Mouse (Mus musculus): Measurements from ENCODE around the gene Gfi1b. TPM values are rescaled to one million over a fixed set of nuclear protein-coding genes. Genes with fewer than 3 reads are reported as not detected.
A peak's percentile ranks its signal among the peaks of the same experiment; 100 is the strongest.

Gene Gfi1b
- total RNA-seq, 2 experiments from 2014 or later, result 10.3 to 28.3 TPM

DNA sequence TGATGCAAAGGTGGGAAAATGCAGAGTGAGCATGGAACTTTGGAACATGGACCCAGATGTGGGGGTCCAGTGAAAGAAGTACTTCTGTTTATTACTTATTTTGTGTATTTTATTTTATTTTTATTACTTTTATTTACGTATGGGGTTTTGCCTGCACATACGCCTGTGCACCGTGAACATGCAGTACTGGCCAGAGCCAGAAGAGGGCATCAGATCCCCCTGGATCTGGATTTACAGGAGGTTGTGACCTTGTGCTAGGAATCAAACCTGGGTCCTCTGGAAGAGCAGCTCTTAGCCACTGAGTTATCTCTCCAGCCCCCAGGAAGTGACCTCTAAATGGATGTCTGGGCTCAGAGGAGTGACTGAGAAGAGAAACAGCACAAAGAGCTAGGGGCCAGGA, 3.1 kb upstream of the Gfi1b start:
- ATAC-seq (replicated peaks; ENCODE audit: poor library complexity), result no peak

DNA sequence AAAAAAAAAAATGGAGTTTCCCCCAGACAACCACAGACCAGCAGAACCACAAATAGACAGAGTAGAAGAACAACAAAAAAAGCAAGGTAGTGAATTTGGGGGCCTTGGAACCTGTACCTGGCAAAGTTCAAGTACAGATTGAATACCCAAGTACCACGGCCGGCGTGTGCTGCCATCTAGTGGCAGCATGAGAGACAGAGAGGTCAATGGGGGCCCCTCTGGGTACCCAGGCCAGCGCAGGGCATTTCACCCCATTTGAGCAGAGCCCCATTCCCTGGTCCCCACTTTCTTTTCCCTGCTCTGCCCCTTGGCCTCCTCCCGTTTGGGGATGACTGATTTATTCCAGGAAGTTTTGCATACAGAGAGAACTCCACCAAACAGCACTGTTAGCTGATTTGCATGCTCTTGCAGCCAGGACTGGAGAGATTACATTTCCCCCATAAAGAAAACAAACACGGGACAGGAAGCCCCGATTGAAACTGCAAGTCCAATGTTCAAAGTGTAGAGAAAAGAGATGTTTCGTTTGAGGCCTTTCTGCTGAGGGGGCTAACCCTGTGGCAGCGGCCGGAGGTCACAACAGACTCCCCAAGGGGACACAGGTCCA, 841 bp upstream of the Gfi1b start:
- peak; percentile 45 for ATAC-seq (replicated peaks; ENCODE audit: poor library complexity)

DNA sequence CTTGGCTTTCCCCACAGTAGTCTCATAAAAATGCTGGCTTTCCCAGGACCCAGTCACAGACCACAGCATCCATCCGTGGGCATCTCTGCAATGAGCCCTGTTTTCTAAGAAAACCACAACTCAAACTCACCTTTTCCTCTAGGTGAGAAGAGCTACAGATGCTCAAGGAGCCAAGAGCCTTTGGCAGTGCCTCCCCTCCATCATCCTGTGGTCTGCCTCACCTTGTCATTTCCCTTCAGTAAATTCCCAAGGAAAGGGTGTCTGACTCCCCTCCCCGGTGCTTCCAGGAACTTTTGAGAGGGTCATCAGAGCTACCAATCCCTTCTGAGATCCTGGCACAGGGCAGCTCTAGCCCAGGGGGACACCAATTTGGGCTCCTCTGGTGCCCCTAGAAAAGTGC, 671 bp downstream of the Gfi1b start:
- ATAC-seq (replicated peaks; ENCODE audit: poor library complexity), result no peak

DNA sequence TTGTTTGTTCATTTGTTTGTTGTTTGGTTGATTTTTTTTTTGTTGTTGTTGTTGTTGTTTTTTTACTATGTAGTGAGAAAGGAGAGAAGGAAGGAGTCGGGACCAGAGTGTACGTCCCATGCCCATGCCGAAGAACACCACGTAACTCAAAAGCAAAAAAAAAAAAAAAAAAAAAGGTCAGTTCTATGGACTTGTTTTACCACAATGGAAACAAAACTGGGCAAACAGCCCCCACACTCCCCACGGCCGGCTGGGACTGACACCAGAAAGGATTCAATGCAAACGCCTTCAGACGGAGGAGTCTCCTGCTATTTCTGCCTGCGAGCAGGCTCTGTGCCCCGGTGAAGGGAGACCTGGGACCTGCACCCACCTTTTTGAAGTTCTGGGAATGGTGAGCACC, 1.3 kb downstream of the Gfi1b start:
- no peak for ATAC-seq (replicated peaks; ENCODE audit: poor library complexity)

DNA sequence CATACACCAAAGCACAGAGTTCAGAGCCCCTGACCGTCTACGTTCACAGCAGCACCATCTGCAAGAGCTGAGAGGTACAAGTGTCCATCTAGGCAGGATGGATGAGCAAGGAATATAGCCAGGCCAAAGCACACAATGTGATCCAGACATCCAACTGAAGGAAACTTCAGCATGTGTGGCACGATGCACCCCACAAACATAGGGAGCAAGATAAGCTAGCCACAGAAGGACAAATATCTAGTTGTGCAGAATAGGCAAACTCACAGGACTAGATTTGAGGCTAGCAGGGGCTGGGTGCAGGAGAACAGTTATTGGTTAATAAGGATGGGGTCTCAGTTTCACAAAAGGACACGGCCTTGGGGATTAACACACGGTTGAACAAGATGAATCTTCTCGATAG, 2.4 kb downstream of the Gfi1b start:
- no peak for ATAC-seq (replicated peaks; ENCODE audit: poor library complexity)

DNA sequence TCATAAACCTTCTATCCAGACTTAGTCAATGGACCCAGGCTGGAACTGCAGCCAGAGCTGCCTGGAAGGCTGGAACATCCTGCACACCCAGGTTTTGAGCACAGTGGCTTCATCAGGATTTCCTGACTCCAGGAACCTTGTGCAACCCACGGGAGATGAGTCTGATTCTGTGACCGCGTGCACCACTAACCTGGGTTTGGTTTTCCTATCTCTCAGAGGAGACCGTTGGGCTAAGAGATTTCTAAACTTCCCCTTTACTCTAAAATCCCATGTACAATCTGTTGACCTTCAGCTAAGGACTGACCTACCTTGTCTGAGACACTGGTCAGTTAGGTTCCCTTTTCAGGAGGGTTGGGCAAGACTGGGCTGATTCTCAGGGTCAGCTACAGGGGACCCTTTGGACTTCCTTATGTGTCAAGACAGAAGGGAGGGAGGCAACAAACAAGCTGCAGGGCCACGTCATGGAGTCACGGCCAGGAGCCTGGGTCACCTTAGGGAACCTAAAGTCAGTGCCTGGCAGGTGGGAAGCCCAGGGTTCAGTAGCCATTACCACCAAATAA, 2.9 kb downstream of the Gfi1b start:
- ATAC-seq (replicated peaks; ENCODE audit: poor library complexity), result peak; percentile 8; the same call in 1 of the 2 replicates

DNA sequence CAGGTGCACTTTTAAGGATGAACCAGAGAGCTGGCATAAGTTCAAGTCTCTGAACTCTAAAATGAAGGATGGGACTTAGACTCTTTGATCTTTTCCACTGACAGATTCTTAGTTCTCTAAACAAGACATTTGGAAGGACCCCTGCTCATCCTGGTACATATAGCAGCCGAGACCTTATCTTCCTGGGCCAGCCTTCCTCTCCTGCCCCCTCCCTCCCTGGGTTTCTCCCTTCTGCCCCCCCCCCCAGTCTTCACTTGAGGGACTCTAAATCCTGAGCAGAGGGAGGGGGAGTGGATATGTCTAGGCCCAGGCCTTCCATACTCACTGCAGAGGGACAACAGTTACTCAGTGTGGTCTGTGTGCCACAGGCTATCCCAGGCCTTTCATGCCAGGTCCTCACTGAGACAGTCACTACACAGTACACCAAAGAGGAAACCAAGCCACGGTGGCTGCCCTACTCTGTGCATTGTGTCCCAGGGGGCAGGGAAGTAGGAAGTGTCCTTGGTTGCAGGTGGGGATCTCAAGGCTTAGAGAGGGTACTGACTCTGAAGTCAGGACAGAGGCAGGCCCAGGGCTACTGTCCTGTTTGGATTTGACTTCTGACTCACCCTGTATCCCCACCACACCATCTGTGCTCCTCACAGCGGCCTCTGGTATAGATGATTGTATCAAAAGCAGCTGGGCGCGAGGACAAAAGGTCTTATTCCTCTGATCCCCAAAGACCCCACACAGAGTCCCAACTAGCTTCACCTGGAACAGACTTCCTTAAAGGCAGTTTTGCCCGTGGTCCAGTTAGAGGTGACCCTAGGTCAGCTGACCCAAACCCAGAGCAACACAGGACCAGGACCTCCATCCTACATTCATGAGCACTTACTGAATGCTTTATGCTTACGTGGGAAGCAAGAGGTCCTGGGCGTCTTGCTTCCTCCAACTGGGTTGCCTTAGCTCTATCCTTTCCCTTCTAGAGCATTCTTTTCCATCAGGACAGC, 4.0 kb downstream of the Gfi1b start:
- no peak for ATAC-seq (replicated peaks; ENCODE audit: poor library complexity)

DNA sequence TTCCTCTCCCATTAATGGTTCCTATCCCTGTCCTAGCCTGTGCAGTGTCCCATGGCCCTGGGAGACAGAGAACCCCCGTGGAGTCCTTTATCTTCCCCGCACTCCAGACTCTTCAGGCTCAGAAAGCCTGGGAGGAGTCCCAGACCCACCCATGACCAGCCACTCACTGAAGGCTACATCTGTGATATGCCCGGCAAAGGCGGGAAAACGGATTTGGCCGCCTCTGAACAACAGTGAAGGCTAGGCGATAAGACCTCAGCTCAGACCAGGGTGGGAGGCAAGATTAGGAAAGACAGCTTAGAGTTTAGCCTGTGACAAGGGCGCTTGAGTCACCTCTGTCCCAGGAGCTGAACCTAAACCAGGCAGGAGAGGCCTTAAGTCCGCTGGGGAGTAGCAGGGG, 4.9 kb downstream of the Gfi1b start:
- peak; percentile 45 for ATAC-seq (replicated peaks; ENCODE audit: poor library complexity)

DNA sequence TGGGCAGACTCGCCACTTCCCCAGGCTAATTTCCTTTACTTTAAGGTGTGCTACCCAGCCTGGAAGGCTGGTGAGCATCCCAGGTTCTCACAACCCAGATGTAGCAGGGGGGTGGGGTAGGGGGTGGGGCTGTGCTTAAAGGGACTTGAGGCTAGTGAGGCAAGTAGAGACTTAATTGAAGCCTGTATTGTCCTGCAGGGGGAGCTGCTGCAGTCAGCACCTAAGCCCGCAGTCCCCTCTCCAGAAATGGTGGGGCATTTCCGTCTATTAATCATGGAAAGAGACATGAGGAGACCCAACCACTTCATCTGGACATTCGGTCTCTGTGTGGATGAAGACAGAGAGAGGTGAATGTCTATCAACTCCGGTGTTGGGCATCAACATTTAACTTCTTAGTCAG, 5.4 kb downstream of the Gfi1b start:
- peak; percentile 47 for ATAC-seq (replicated peaks; ENCODE audit: poor library complexity)

DNA sequence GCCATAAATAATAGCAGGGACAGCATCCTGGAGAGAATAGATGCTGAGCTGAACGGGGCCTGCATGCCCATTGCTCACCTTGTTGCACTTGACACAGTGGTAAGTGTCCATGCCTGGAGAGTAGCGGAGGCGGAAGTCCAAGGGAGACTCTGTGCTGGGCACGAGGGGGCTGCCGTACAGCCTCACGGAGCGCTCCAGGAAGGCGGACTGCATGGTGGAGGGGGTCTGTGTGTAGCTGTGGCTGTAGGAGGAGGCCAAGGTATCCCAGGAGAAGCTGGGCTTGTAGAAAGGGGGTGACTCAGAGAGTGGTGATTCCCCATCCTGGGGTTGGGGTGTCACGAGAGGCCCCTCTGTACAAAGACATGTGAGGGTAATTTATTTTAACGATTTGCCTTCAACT, 8.2 kb downstream of the Gfi1b start:
- no peak for ATAC-seq (replicated peaks; ENCODE audit: poor library complexity)

DNA sequence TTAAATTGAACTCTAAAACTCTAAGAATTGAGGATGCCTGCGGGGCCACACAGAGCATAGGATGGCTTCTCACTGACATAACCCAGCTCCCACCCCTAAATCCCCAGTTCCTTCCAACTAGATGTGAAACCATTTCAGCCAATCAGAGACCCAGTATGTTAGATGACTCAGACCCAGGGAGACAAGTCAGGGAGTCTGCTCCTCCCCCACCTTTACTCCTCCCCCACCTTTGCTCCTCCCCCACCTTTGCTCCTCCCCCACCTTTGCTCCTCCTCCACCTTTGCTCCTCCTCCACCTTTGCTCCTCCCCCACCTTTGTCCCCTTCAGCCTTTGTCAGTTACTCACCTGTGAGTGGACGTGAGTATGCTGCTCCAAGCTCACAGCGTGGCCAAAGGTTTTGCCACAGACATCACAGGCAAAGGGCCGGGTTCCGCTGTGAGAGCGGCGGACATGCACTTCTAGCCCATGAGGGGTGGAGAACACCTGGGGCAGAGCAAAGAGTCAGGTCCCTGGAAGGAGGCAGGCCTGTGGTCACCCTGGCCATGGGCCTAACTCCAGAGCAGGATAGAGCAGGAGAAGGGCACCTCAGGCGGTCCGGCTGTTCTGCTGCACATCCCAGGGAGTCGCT, 9.2 kb downstream of the Gfi1b start:
- no peak for ATAC-seq (replicated peaks; ENCODE audit: poor library complexity)

DNA sequence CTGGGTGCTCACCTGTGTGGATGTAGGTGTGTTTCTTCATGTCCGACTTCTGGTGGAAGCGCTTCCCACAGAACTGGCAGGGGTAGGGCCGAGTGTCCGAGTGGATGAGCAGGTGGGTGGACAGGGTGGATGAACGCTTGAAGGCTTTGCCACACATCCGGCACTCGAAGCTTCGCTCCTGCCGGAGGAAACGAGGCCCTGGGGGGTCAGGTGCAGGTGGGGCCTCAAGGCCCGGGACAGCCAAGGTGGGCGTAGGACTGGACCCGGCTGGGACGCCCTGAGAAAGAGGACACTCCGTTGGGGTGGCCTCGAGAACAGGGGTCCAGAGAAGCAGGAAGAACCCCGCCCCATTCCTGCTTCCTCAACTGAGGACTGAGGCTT, 10.4 kb downstream of the Gfi1b start:
- ATAC-seq (replicated peaks; ENCODE audit: poor library complexity), result no peak

DNA sequence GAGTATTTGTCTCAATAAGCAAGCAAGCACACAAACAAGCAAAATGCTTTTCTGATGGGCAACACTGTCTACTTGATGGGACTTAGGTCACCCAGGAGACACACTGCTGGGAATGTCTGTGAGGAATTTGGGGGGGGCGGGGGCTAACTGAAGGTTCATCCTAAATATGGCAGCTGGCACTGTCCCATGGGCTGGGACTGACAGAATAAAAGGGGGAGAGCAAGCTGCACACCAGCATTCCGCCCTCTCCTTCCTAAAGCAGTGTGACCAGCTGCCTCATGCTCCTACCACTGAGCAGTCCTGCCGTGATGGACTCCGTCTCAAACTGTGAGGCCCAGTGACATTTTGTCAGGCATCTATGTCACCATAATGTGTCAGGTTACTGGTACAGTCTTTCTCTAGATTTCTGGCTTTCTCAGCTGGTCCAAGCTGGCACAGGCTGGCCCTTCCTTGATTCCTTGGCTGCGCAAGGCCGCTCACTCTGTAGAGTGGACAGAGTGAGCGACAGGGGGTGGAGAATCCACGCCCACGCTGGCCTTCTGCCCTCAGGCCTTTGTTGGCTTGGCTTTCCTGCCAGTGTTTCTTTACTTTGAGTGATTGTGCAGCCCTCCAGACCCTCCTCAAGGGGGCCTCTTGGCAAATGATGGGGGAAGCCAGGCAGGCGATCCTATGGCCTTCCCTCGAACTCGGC, 10.9 kb downstream of the Gfi1b start:
- ATAC-seq (replicated peaks; ENCODE audit: poor library complexity), result no peak

DNA sequence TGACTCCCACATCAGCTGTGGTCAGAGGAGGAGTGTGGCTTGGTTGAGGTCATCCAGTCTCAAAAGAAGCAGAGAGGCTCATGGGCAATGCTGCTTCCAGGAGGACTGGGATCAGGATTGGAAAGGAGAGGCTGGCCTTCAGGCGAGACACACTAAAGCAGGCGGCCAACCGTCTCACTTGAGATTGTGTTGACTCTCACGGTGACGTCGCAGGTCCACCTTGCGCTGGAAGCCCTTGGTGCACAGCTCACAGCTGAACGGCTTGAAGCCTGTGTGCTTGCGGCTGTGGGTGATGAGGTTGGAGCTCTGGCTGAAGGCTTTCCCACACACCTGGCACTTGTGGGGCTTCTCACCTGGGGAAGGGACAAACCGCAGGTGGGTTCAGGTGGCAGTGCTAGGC, 11.9 kb downstream of the Gfi1b start:
- no peak for ATAC-seq (replicated peaks; ENCODE audit: poor library complexity)

DNA sequence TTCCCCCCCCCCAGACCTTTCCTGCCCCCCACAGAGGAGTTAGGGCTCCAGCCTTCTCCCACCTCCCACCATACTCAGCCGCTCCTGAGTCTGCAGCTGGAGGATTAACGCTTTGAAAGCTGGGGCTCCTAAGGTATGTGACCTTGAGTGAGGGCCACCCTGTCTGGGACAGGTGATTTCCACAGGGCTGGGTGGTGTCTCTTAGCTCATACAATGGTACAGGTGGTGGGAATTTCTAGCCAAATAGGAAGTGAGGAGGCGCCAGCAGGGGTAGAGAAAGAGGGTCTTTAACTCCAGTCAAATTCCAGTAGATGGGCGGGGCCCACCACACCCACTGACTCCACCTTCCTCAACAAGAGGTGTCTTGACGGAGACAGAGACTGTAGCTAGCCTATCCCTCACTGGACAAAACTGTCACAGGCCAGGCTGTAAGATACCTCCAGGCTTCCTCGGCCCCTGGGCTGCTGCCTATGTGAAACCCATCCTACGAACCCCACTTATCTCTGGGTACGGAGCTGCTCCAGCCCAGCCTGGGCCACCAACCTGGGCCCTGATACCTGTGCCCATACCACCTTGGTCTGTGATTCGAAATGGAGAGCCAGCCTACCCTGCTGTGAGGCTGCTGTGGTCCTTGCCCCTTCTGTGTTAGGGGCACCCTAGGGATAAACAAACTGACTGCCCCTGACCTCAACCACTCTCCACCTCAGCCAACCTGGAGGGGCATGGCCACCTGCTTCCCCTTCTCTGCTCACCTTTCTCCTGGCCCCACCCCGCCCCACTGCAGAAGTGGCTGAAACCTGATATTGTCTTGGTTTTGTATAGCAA, 14.2 kb downstream of the Gfi1b start:
- peak; percentile 19; the same call in 1 of the 2 replicates for ATAC-seq (replicated peaks; ENCODE audit: poor library complexity)

DNA sequence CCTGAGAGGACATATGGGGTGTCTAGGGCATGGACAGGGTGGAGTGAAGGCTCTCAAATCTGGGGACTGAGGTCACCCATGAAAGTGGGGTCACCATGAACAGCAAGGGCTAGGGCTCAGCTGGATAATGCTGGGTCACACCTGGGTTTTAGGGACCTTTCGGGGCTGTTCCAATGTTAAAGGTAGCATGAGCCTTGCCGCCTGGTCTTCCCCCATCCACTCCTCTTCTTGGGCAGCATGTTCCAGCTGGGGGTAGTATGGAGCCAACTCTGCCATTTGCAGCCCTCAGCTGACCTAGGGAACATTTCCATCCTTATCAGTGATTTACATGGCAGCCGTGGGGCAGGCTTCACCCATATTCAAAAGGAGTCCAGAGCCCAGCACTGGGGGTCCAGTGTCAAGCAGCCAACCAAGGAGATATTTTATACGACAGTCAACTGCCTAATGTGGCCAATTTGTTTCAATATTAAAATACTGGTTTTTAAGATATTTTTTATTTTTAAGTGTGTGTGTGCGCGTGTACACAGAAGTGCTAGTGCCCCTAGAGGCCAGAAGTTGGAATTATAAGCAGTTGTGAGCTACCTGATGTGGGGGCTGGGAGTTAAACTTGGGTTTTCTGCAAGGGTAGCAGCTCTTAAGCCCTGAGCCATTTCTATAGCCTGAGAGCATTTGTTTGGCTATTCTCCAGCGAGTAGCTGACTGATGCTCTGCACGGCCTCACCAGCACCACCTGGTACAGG, 15.0 kb downstream of the Gfi1b start:
- peak; percentile 42 for ATAC-seq (replicated peaks; ENCODE audit: poor library complexity)

DNA sequence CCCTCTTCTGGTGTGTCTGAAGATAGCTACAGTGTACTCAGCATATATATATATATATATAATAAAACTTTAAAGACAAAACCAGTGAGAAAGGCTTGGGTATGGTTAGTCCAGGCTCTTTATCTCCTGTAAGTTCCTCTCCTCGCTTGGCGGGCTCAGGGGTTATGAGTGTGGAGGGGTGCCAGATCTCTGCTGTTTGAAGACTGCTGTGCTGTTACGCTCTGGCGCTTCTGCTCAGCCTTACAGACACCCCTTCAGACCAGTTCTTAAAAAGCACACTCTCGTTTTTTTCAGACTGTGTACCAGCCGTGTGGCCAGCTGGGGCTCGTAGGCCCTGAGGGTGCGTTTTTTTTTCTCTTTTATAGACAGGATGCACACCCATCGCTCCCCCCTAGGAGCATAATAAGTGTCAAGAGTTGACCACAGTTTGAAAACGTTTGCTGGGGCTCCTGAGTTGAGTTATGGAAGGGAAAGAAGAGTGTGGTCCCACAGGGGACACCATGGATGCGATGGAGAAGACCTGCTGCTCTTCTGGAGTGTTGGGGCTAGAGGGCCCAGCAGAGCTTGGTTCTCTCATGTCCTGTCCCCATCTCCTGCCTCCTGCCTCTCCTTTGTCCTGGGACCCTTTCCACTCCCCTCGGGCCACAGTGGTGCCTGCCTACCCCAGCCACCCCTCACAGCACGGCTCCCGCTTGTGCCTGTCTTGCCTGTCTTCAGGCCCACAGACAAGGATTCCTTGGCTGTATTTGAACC, 15.8 kb downstream of the Gfi1b start:
- ATAC-seq (replicated peaks; ENCODE audit: poor library complexity), result peak; percentile 29

DNA sequence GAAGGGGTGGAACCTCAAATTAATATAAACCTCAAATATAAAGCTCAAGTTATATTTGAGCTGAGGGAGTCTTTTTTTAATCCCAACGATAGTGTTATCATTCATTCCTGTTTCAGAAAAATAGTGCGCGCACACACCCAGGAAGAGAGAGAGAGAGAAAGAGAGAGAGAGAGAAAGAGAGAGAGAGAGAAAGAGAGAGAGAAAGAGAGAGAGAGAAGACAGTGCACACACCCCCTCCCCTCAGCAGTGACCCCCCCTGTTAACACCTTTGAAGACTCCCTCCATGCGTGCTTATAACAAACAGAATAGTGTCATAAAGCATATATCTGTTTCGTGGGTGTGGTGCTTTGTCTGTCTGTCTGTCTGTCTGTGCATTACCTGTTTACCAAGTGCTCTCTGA, 18.2 kb downstream of the Gfi1b start:
- ATAC-seq (replicated peaks; ENCODE audit: poor library complexity), result no peak

All from megakaryocyte progenitor cell, adult 5-6 weeks (primary cell).